Mouse (Mus musculus) ES-E14 (cell line): ENCODE measurements around the gene Dapp1.

ENCODE experiments used
- CHD2 ChIP-seq: IDR thresholded peaks from 2 replicates; pipeline ENCODE4 v1.6.1; 2014; ENCODE audit warnings: mild to moderate bottlenecking, low read depth, low read length, inconsistent platforms
- HCFC1 ChIP-seq: IDR thresholded peaks from 2 replicates; pipeline ENCODE4 v1.6.1; 2012; ENCODE audit warnings: low read length, inconsistent platforms, borderline replicate concordance; ENCODE audit not compliant: insufficient read depth
- MAFK ChIP-seq: IDR thresholded peaks from 2 replicates; pipeline ENCODE4 v1.6.1; 2014; ENCODE audit warnings: mild to moderate bottlenecking, low read depth, low read length, inconsistent platforms; ENCODE audit not compliant: insufficient read depth
- ZC3H11A ChIP-seq: IDR thresholded peaks from 2 replicates; pipeline ENCODE4 v1.6.1; 2012; ENCODE audit warnings: low read depth, mild to moderate bottlenecking, inconsistent platforms, low read length, borderline replicate concordance

- no peak for TF ChIP-seq MAFK
- no peak for TF ChIP-seq ZC3H11A
- no peak for TF ChIP-seq HCFC1
- TF ChIP-seq CHD2 = no peak
These were observed 45.5 kb downstream of the Dapp1 start for GRCm38 (mm10) chr3:137935570-137936525.
